ENCODE assay signal across 8 mouse cellular contexts in the genomic region with DNA sequence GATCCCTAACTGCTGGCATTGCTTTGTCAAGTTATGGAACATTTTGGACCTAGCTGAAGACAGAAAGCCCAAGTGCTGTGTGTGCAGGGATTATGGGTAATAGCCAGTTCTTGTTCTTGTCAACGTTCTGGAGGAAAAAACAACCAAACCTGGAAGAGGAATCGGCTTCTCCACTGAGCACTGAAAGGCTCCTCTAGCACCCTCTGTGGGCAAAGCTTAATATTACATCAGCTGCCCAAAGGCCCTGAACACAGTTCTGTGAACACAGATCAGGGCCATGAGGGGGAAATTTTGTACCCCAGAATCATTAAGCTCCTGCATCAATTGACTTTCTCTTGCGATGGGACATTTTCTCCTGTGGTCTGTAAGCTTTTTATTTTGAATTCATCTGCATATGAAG.
DNase-seq lines count a peak whose midpoint lies in the region; ATAC-seq and TF ChIP-seq lines count a peak whose summit lies in the region.
"Had no signal": no experiment of that assay in that cellular context is flagged by ENCODE, and none has a peak within 500 bp of the region (broad histone marks: within the 10 kb centered on the region; RNA-seq: fewer than 3 reads in every experiment).

No protein-coding gene starts in this region.

- H3K4me3 ChIP-seq in hindbrain, embryonic 10.5 days = no peak overlapping the region
- no peak overlapping the region for H3K4me3 ChIP-seq in hindbrain, embryonic 16.5 days (ENCODE audit: low read length)

- WGBS in hindbrain, embryonic 10.5 days = 57% methylated on average over 3 of the region's 3 CpGs
- 56% methylated on average over 3 of the region's 3 CpGs for WGBS in hindbrain, embryonic 16.5 days

- no peaks in the 10 kb centered on the region for H3K4me1 ChIP-seq in hindbrain, embryonic 10.5 days (replicated peaks)
- H3K4me1 ChIP-seq in hindbrain, embryonic 16.5 days (ENCODE audit: control insufficient read depth, insufficient read depth, low read depth, low read length) = no peaks in the 10 kb centered on the region

- peak; percentile 41; the same call in 1 of the 2 replicates for TF ChIP-seq CTCF in brain, embryonic 14.5 days (IDR thresholded peaks at IDR 0.05; ENCODE audit: borderline replicate concordance, extremely low read depth, insufficient read depth, insufficient read length)

- no peaks in the 10 kb centered on the region for H3K27me3 ChIP-seq in hindbrain, embryonic 10.5 days (ENCODE audit: insufficient read depth, poor library complexity, severe bottlenecking)
- H3K27me3 ChIP-seq in hindbrain, embryonic 16.5 days (replicated peaks; ENCODE audit: control insufficient read depth, insufficient read depth, low read length) = no peaks in the 10 kb centered on the region

- no peaks in the 10 kb centered on the region for H3K36me3 ChIP-seq in hindbrain, embryonic 10.5 days
- H3K36me3 ChIP-seq in hindbrain, embryonic 16.5 days (ENCODE audit: control insufficient read depth, insufficient read depth, low read length) = no peaks in the 10 kb centered on the region

- H3K27ac ChIP-seq in hindbrain, embryonic 10.5 days = no peak overlapping the region
- H3K27ac ChIP-seq in hindbrain, embryonic 16.5 days (ENCODE audit: low read depth, low read length) = no peak overlapping the region
- H3K27ac ChIP-seq: liver, embryonic 14.5 days had no signal

- ATAC-seq in hindbrain, embryonic 16.5 days = no peak

- TF ChIP-seq POLR2A in brain, embryonic 14.5 days (IDR thresholded peaks at IDR 0.05; ENCODE audit: borderline replicate concordance, extremely low read depth, insufficient read depth, insufficient read length, poor library complexity, severe bottlenecking) = no peak

- peak; percentile 28 for DNase-seq in hindbrain, embryonic 10.5 days (ENCODE audit: low spot score)
- DNase-seq in right cerebral cortex, adult 18-20 months = peak; percentile 5
- no peak for DNase-seq in right cerebral cortex, postnatal 4 days
- DNase-seq in brain, embryonic 14.5 days (ENCODE audit: low read depth) = peak; percentile 22
- DNase-seq in mesoderm, embryonic 11.5 days (ENCODE audit: low read depth, low spot score) = peak; percentile 24
- no peak for DNase-seq in adipocyte (ENCODE audit: low spot score)

- H3K9me3 ChIP-seq in hindbrain, embryonic 10.5 days = no peaks in the 10 kb centered on the region
- no peaks in the 10 kb centered on the region for H3K9me3 ChIP-seq in hindbrain, embryonic 16.5 days (ENCODE audit: control insufficient read depth, low read length)

- H3K4me2 ChIP-seq in hindbrain, embryonic 16.5 days (ENCODE audit: low read length) = no peak overlapping the region

- H3K9ac ChIP-seq in hindbrain, embryonic 16.5 days (ENCODE audit: low read depth, low read length) = no peak overlapping the region
- H3K9ac ChIP-seq: liver, embryonic 14.5 days had no signal

Comparison
In these comparisons a context has a peak if more than half of its experiments do, and no peak if none do; other contexts are left out.
1. DNase-seq: peak in hindbrain, embryonic 10.5 days (single experiment), right cerebral cortex, adult 18-20 months (single experiment), brain, embryonic 14.5 days (single experiment) and mesoderm, embryonic 11.5 days (single experiment); none in right cerebral cortex, postnatal 4 days (single experiment) and adipocyte (single experiment).